Mouse (Mus musculus): ENCODE data around the gene Slc6a2. TPM values are rescaled to one million over a fixed set of nuclear protein-coding genes. Genes with fewer than 3 reads are reported as not detected.

Slc6a2 gene
- 0.64 and 1.4 TPM in 2 replicates for polyA plus RNA-seq (2015; fragmentation: Nextera tagmentation; extraction: Ambion mirVana)

DNA sequence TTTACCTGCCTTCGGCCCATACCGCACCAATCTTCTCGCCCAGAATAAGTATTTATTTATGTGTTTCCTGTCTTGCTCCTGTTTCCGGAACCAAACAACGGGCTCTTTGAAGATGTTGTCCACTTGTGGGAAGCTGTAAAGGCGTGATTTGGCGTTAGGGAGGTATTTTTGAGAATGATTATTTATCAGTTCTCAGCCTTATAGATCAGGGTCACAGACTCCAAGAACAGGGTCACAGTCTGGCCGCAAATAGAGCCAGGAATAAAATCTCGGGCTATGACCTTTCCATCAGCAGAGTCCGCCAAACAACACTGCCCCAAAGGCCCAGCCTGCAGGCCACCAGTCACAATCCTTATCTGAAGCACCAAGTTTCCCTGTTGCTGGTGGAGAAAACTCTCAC lies at the start of gene Slc6a2:
Gene Slc6a2 (plus strand): TSS at position 301 of the 400 bp plus-strand sequence.
- Histone ChIP-seq H3K4me2 (replicated peaks; ENCODE audit: low read depth, low read length) (peak within 1 kb of the TSS; percentile 76), H3K27me3 (ENCODE audit: insufficient read depth, low read length) (peaks cover 50% of the 10 kb centered on the region), H3K9ac (replicated peaks; ENCODE audit: low read length) (peak within 1 kb of the TSS; percentile 45), H3K4me1 (ENCODE audit: insufficient read depth, low read length) (peaks cover 9% of the 10 kb centered on the region), H3K4me3 (ENCODE audit: low read length) (peak within 1 kb of the TSS; percentile 46), H3K27ac (ENCODE audit: low read length) (no peak within 1 kb of the TSS), H3K36me3 (ENCODE audit: insufficient read depth, low read length) (no peaks in the 10 kb centered on the region), H3K9me3 (ENCODE audit: low read length) (no peaks in the 10 kb centered on the region)
- WGBS: 66% methylated on average over 10 of the region's 10 CpGs
- ATAC-seq (ENCODE audit: low FRiP score, low TSS enrichment): no peak

DNA sequence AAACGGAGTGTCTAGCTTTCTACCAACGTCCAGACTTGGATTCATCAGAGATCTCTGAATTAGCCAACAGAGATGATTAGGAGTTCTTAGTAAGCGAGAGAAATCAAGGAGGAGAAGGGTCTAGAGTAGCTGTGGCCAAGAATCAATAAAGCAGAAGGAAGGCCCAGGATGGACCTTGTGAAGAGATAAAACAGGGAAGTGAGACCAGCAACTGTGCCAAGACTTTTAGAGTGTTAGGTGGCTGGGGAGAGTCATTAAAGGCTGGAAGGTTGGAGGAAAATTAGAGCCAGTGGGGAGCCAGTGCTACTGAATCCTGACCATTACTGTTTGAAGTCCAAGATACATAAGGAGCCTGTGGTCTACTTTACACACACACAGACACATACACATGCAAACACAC lies 48.4 kb upstream of the Slc6a2 start:
- H3K4me2 ChIP-seq (replicated peaks; ENCODE audit: low read depth, low read length): no peak overlapping the region
- no peaks in the 10 kb centered on the region for H3K27me3 ChIP-seq (ENCODE audit: insufficient read depth, low read length)
- H3K27ac ChIP-seq (ENCODE audit: low read length): no peak overlapping the region
- no peaks in the 10 kb centered on the region for H3K36me3 ChIP-seq (ENCODE audit: insufficient read depth, low read length)
- ATAC-seq (ENCODE audit: low FRiP score, low TSS enrichment): no peak
- H3K4me3 ChIP-seq (ENCODE audit: low read length): no peak overlapping the region
- no peaks in the 10 kb centered on the region for H3K9me3 ChIP-seq (ENCODE audit: low read length)
- WGBS: 86% methylated on average over 3 of the region's 3 CpGs
- H3K4me1 ChIP-seq (ENCODE audit: insufficient read depth, low read length): no peaks in the 10 kb centered on the region
- H3K9ac ChIP-seq (replicated peaks; ENCODE audit: low read length): no peak overlapping the region

DNA sequence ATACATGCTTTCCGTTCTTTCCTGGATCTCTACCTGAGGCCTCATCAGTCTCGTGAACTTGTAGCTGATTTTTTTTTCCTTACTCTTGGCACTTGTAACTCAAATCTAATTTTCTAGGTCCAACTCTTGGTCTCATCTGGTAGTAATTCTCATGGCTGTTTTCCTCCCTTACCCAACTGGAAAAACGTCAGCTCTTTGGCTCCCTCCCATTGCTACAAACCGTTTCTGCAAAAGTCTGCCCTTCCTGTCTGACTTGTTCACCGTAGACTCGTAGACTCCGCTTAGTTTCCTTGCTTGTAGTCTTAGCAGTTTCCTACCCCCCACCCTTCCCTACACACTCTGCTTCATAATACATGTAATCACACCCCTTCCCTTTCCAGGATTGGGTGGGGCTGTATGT lies 46.5 kb upstream of the Slc6a2 start:
- ATAC-seq (ENCODE audit: low FRiP score, low TSS enrichment): no peak
- Histone ChIP-seq H3K9ac (replicated peaks; ENCODE audit: low read length) (no peak overlapping the region), H3K4me1 (ENCODE audit: insufficient read depth, low read length) (no peaks in the 10 kb centered on the region), H3K27me3 (ENCODE audit: insufficient read depth, low read length) (no peaks in the 10 kb centered on the region), H3K36me3 (ENCODE audit: insufficient read depth, low read length) (no peaks in the 10 kb centered on the region), H3K9me3 (ENCODE audit: low read length) (no peaks in the 10 kb centered on the region), H3K4me3 (ENCODE audit: low read length) (no peak overlapping the region), H3K4me2 (replicated peaks; ENCODE audit: low read depth, low read length) (no peak overlapping the region), H3K27ac (ENCODE audit: low read length) (no peak overlapping the region)
- 81% methylated on average over 7 of the region's 7 CpGs for WGBS

DNA sequence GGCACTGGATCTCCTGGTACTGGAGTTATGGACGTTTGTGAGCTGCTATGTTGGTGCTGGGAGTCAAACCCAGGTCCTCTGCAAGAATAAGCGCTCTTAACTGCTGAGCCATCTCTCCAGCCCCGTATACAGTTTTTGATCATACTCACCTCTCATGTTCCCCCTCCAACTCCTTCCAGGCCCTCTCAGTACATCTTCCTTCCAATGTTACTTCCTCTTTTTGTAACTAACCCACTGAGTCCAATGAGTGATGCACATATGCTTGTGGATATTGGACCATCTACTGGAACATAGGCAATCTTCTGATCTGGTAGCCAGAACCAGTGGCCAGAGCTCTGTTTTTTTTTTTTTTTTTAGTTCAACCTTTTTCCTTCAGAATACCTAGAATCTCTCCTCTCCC lies 43.8 kb upstream of the Slc6a2 start:
- Histone ChIP-seq H3K4me3 (ENCODE audit: low read length) (no peak overlapping the region), H3K27ac (ENCODE audit: low read length) (no peak overlapping the region), H3K4me2 (replicated peaks; ENCODE audit: low read depth, low read length) (no peak overlapping the region), H3K36me3 (ENCODE audit: insufficient read depth, low read length) (no peaks in the 10 kb centered on the region), H3K4me1 (ENCODE audit: insufficient read depth, low read length) (no peaks in the 10 kb centered on the region), H3K27me3 (ENCODE audit: insufficient read depth, low read length) (no peaks in the 10 kb centered on the region), H3K9ac (replicated peaks; ENCODE audit: low read length) (no peak overlapping the region), H3K9me3 (ENCODE audit: low read length) (no peaks in the 10 kb centered on the region)
- no peak for ATAC-seq (ENCODE audit: low FRiP score, low TSS enrichment)
- 94% methylated on average over 3 of the region's 3 CpGs for WGBS

DNA sequence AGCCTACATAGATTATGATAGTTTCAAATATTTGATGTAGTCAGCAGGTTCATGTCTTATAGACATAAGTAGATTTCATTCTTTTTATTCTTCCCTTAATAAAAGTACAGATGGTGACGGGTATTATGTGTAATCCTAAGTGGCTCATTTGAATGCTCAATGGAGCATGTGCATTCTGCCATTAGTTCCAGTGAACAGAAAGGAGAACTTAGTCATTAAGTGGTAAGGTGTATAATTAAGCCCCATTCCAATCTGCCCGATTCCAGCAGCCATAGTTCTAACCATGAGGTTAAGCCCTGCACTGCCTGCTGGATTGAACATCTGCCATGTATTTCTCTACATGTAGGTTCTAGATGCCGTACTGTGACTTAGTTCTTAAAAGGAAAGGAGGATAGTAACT lies 38.1 kb upstream of the Slc6a2 start:
- Histone ChIP-seq H3K27me3 (ENCODE audit: insufficient read depth, low read length) (no peaks in the 10 kb centered on the region), H3K4me2 (replicated peaks; ENCODE audit: low read depth, low read length) (no peak overlapping the region), H3K36me3 (ENCODE audit: insufficient read depth, low read length) (no peaks in the 10 kb centered on the region), H3K9me3 (ENCODE audit: low read length) (no peaks in the 10 kb centered on the region), H3K4me3 (ENCODE audit: low read length) (no peak overlapping the region), H3K27ac (ENCODE audit: low read length) (no peak overlapping the region), H3K9ac (replicated peaks; ENCODE audit: low read length) (no peak overlapping the region), H3K4me1 (ENCODE audit: insufficient read depth, low read length) (no peaks in the 10 kb centered on the region)
- no peak for ATAC-seq (ENCODE audit: low FRiP score, low TSS enrichment)
- whole genome bisulfite sequencing: 79% methylated on average over 3 of the region's 3 CpGs

DNA sequence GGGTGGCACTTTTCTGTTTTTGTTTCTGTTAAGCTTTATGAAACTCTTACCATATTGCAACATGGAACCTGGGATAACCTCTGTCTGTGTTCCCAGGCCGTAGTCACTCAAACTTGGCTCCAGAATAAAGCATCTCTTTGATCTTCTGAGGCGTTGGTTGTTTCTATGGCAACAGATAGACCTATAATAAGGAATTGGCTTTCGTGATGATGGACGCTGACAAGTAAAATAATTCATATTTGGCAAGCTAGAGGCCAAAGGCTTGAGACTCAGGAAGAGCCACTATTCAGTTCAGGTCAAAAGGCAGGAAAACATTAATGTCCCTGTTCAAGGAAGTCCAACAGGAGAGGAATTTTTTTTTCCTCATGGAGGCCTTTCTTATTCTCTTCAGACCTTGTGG lies 30.9 kb upstream of the Slc6a2 start:
- no peak for ATAC-seq (ENCODE audit: low FRiP score, low TSS enrichment)
- Histone ChIP-seq H3K36me3 (ENCODE audit: insufficient read depth, low read length) (no peaks in the 10 kb centered on the region), H3K9me3 (ENCODE audit: low read length) (0 out of 2 replicates have a peak, but pooled peaks cover 5% of the 10 kb centered on the region), H3K27ac (ENCODE audit: low read length) (no peak overlapping the region), H3K4me2 (replicated peaks; ENCODE audit: low read depth, low read length) (no peak overlapping the region), H3K4me3 (ENCODE audit: low read length) (no peak overlapping the region), H3K9ac (replicated peaks; ENCODE audit: low read length) (no peak overlapping the region), H3K4me1 (ENCODE audit: insufficient read depth, low read length) (no peaks in the 10 kb centered on the region), H3K27me3 (ENCODE audit: insufficient read depth, low read length) (no peaks in the 10 kb centered on the region)
- 71% methylated on average over 4 of the region's 4 CpGs for WGBS

DNA sequence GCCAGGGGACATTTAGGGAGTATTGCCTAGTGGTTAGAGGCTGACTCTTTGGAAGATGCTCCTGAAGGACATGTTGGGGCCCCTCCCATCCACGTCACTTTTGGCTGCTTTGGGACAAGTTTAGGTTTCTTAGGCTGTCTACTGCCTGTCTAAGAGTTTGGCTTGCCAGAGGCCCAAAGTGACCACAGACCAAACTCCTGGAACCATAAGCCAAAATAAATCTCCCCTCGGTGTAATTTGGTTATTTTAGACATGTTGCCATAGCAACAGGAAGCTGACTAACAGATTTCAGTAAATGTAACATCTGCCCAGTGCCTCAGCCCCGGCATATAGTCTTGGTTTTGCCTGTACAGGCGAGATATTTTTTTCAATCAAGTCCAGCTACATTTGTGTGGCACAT lies 21.8 kb upstream of the Slc6a2 start:
- Histone ChIP-seq H3K36me3 (ENCODE audit: insufficient read depth, low read length) (no peaks in the 10 kb centered on the region), H3K4me1 (ENCODE audit: insufficient read depth, low read length) (no peaks in the 10 kb centered on the region), H3K27me3 (ENCODE audit: insufficient read depth, low read length) (no peaks in the 10 kb centered on the region), H3K4me3 (ENCODE audit: low read length) (no peak overlapping the region), H3K27ac (ENCODE audit: low read length) (no peak overlapping the region), H3K9me3 (ENCODE audit: low read length) (no peaks in the 10 kb centered on the region), H3K4me2 (replicated peaks; ENCODE audit: low read depth, low read length) (no peak overlapping the region), H3K9ac (replicated peaks; ENCODE audit: low read length) (no peak overlapping the region)
- 74% methylated on average over 4 of the region's 4 CpGs for WGBS
- no peak for ATAC-seq (ENCODE audit: low FRiP score, low TSS enrichment)

DNA sequence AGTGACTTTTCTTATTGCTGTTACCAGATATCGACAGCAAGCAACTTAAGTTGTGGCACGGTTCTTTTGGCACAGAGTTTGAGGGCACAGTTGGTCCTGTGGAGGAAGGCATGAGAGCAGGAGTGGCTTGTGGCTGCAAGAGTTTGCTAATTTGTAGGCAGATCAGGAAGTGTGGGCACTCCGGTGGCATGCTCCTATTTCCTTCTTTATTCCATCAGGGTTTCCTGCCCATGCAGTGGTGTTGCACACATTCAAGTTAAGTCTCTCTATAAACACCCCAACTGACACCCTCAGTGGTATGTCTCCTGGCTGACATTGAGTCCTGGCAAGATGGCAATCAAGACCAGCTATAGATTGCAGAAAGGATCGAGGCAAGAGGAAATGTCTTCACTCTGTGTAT lies 10.8 kb upstream of the Slc6a2 start:
- 90% methylated on average over 4 of the region's 4 CpGs for WGBS
- H3K27ac ChIP-seq (ENCODE audit: low read length): no peak overlapping the region
- H3K4me3 ChIP-seq (ENCODE audit: low read length): no peak overlapping the region
- H3K9me3 ChIP-seq (ENCODE audit: low read length): no peaks in the 10 kb centered on the region
- no peak for ATAC-seq (ENCODE audit: low FRiP score, low TSS enrichment)
- no peak overlapping the region for H3K9ac ChIP-seq (replicated peaks; ENCODE audit: low read length)
- H3K4me1 ChIP-seq (ENCODE audit: insufficient read depth, low read length): no peaks in the 10 kb centered on the region
- H3K27me3 ChIP-seq (ENCODE audit: insufficient read depth, low read length): no peaks in the 10 kb centered on the region
- no peaks in the 10 kb centered on the region for H3K36me3 ChIP-seq (ENCODE audit: insufficient read depth, low read length)
- H3K4me2 ChIP-seq (replicated peaks; ENCODE audit: low read depth, low read length): no peak overlapping the region

DNA sequence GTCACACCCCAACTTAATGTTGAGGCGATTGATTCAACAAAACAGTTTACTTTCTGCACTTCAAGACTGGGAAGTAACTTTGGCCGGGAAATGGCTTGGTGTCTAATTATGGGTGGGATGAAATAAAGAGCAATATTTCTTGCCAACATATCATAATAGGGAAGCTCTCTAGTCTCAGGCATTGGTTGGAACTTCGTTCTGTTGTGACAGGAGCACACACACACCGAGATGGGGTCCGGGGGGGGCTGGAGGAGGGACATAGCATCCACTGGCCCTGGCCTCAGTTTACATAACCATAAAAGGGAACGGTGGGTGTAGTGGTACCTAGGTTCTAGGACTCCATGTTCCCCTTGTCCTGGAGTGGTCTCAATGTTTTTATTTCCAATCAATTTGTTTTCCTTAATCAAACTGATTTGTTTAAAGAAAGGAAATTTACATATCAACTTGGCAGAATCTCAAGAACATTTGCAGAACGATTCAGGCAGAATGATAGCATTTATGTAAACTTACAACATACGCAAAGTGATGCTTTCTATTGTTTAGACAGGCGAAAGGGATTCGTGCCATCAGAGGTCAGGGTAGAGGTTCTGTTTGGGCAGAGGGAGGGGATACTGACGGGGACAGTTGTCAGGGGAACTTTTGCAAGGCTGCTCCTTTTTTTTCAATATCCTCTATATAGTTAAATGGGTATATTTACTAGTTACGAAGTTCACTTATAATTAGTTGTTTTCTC lies 9.1 kb upstream of the Slc6a2 start:
- Histone ChIP-seq H3K4me3 (ENCODE audit: low read length) (no peak overlapping the region), H3K36me3 (ENCODE audit: insufficient read depth, low read length) (no peaks in the 10 kb centered on the region), H3K4me2 (replicated peaks; ENCODE audit: low read depth, low read length) (no peak overlapping the region), H3K27ac (ENCODE audit: low read length) (no peak overlapping the region), H3K9me3 (ENCODE audit: low read length) (no peaks in the 10 kb centered on the region), H3K4me1 (ENCODE audit: insufficient read depth, low read length) (no peaks in the 10 kb centered on the region), H3K9ac (replicated peaks; ENCODE audit: low read length) (no peak overlapping the region), H3K27me3 (ENCODE audit: insufficient read depth, low read length) (no peaks in the 10 kb centered on the region)
- WGBS: 70% methylated on average over 12 of the region's 12 CpGs
- no peak for ATAC-seq (ENCODE audit: low FRiP score, low TSS enrichment)

DNA sequence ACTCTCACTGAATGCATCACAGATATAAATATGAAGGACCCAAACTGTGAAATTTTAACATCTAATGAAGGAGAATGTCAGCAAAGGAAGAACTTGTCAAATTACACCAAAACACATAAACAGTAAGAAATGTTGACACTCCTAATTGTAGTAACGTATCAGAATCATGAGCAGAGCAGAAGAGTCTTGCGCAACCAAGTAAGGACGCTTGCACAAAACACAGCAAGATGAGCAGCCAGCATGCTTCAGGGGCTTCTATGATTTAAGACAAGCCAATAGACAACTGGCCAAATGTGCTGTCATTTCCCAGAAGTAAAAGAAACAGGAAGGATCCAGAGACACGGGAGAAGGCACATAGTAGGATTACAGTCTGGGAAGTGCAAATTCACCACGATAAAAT lies 5.8 kb upstream of the Slc6a2 start:
- Histone ChIP-seq H3K4me2 (replicated peaks; ENCODE audit: low read depth, low read length) (no peak overlapping the region), H3K4me1 (ENCODE audit: insufficient read depth, low read length) (no peaks in the 10 kb centered on the region), H3K36me3 (ENCODE audit: insufficient read depth, low read length) (no peaks in the 10 kb centered on the region), H3K9ac (replicated peaks; ENCODE audit: low read length) (no peak overlapping the region), H3K27ac (ENCODE audit: low read length) (no peak overlapping the region), H3K9me3 (ENCODE audit: low read length) (no peaks in the 10 kb centered on the region), H3K4me3 (ENCODE audit: low read length) (no peak overlapping the region), H3K27me3 (ENCODE audit: insufficient read depth, low read length) (peaks cover 4% of the 10 kb centered on the region)
- no peak for ATAC-seq (ENCODE audit: low FRiP score, low TSS enrichment)
- WGBS: 81% methylated on average over 5 of the region's 5 CpGs
